Mouse (Mus musculus): ENCODE measurements around the gene Tigd4. TPM values are rescaled to one million over a fixed set of nuclear protein-coding genes. Genes with fewer than 3 reads are reported as not detected.
A peak's percentile ranks its signal among the peaks of the same experiment; 100 is the strongest.
"Not testable (repeated sequence)": the region's sequence is repeated elsewhere in the genome, so short reads cannot be mapped to it uniquely, and the experiment has no call there.

The Tigd4 gene
- not detected in 2 replicates for total RNA-seq (2017)

DNA sequence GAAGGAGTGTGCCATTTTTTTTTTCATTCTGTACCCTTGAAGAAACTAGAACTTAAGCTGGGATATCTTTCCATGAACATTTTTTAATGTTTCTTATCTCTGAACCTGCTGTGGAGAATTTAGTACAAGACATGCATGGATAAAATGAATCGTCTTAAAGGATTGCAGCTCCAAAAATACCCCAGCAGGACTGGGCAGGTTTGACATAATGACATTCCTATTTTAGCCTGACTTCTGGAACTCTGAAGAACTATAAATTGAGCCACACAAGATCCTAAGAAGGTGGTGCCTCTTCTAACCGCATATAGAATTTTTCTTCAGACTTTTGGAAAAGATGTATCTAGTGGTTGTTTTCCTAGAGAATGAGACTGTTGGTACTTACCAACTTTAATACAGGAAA, at the start of gene Tigd4:
Gene Tigd4 (plus strand): TSS at position 301 of the 400 bp plus-strand sequence.
- no peak for ATAC-seq (ENCODE audit: extremely low read depth, insufficient number of reproducible peaks, low FRiP score, poor library complexity, severe bottlenecking)

DNA sequence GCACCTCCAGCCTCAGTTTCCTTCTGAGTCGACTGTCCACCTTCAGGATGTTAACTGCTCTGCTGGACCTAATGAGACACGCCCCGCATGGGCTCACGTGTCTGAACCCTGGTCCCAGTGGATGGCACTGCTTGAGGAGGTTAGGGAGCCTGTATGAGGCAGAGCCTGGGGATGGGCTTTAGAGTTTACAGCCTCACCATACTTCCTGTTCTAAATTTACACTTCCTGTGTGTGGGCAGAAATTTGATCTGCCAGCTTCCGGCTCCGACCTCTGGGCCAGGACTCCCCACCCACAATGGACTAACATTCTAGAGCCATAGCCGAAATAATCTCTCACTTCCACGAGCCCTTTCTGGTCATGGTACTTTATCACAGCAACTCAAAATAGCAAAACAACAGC, 46.2 kb upstream of the Tigd4 start:
- ATAC-seq (ENCODE audit: extremely low read depth, insufficient number of reproducible peaks, low FRiP score, poor library complexity, severe bottlenecking): peak; percentile 64

DNA sequence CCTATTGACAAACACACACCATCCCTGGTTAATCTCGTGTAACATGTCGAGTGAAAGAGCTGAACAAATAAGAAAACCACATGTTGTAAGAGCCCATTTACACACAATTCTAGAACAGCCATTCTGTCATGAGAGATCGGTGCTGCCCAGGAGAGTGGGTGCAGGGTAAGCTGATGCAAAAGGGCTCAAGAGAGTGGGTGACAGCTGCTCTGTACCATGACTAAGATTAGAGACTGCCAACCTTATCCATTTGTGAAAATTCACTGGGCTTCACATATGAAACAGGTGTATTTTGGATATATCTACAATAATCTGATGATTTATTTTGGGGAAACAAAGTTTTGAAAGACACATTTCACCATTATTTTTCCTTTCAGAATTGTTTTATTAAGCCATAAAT, 37.6 kb upstream of the Tigd4 start:
- no peak for ATAC-seq (ENCODE audit: extremely low read depth, insufficient number of reproducible peaks, low FRiP score, poor library complexity, severe bottlenecking)

DNA sequence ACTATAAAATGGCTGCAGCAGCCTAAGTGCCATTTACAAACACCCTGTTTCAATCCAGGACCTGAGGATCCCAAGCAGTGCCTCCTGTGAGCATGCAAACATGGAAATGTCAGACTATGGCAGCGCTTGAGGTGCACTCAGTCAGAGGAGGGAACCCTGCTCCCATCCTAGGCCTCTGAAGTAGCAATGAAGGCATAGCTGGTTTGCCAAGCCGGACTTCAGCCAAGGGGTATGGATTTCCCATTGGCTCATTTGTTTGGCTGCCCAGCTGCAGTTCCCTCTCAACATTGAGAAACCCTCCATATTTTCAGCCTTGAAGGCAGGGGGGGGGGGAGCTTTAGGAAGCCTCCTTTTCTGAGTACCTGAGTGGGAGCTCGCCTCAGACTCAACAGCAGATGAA, 35.1 kb upstream of the Tigd4 start:
- ATAC-seq (ENCODE audit: extremely low read depth, insufficient number of reproducible peaks, low FRiP score, poor library complexity, severe bottlenecking): no peak

DNA sequence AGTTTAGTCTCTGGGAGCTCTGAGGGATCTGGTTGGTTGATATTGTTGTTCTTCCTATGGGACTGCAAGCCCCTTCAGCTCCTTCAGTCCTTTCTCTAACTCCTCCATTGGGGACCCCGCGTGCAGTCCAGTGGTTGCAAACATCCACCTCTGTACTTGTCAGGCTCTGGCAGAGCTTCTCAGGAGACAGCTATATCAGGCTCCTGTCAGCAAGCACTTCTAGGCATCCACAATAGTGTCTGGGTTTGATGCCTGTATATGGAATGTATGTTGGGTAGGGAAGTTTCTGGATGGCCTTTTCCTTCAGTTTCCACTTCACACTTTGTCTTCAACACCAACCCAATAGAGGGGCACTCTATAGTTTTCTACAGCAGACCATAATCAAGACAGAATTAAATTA, 30.5 kb upstream of the Tigd4 start:
- not testable (repeated sequence) for ATAC-seq (ENCODE audit: extremely low read depth, insufficient number of reproducible peaks, low FRiP score, poor library complexity, severe bottlenecking)

DNA sequence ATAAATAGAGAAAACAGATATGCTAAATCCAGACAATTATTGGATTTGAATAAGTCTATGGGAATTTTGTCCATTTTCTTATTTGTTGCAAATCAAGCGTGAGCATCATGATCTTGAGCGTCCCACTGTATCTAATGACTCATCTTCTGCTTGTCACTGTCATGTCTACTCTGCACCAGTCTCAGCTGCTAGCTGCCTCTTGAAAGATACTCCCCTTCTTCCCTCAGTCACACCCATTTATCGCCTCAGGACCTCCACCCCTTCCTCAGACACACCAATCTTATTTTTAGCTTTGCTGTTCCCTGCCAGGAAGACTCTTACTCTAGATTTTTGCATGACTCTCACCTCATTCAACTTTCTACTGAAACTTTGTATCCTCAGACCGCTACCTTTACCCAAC, 30.0 kb upstream of the Tigd4 start:
- no peak for ATAC-seq (ENCODE audit: extremely low read depth, insufficient number of reproducible peaks, low FRiP score, poor library complexity, severe bottlenecking)

DNA sequence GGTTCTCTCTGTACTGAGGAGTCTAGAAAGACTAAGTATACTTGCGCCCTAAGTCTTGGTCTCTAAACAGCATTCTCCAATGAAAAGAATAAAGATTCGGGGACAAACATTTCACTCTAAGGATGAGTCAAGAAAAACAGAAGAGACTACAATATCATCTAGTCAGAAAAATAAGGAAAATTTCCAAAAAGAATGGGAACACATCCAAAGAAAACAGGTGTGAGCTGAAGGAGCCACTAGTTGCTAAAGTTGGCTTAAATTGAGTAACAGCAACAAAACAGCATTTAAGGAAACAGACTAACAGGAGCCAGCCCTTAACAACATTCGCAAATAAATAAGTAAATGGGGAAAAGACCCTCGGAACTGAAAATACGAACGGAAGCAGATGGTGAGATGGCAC, 24.8 kb upstream of the Tigd4 start:
- ATAC-seq (ENCODE audit: extremely low read depth, insufficient number of reproducible peaks, low FRiP score, poor library complexity, severe bottlenecking): no peak

DNA sequence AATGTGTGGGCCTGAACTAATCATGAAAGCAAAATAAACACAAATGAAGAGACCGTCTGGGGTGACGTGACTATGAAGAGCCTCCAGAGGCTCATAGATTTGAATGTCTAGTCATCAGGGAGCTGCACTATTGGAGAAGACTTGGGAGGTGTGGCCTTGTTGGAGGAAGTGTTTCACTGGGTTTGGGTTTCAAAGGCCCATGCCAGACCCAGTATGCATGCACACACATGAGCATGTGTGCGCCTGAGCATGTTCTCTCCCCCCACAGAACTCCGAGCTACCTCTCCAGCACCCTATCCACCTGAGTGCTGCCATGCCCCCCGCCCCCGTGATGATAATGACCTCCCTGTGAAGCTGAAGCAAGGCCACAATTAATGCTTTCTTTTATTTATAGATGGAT, 23.8 kb upstream of the Tigd4 start:
- ATAC-seq (ENCODE audit: extremely low read depth, insufficient number of reproducible peaks, low FRiP score, poor library complexity, severe bottlenecking): peak; percentile 39; the same call in 1 of the 2 replicates

DNA sequence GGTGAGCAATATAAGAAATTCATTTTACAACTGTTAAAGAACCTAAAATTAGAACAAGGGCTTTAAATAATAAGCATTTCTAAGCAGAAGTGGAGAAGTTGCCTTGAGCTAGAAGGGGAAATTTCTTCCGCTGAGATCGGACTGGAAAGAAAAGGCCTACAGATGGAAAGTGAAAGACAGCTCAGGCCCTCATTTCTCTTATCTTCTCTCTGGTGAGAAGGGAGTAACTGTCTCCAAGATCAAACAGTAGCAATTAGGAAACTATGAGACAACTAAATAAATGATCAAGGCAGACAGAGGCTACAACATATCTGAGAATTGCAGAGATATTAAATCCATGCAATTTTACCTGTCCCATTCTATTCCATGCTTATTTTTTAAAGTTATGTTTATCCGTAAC, 22.9 kb upstream of the Tigd4 start:
- no peak for ATAC-seq (ENCODE audit: extremely low read depth, insufficient number of reproducible peaks, low FRiP score, poor library complexity, severe bottlenecking)

DNA sequence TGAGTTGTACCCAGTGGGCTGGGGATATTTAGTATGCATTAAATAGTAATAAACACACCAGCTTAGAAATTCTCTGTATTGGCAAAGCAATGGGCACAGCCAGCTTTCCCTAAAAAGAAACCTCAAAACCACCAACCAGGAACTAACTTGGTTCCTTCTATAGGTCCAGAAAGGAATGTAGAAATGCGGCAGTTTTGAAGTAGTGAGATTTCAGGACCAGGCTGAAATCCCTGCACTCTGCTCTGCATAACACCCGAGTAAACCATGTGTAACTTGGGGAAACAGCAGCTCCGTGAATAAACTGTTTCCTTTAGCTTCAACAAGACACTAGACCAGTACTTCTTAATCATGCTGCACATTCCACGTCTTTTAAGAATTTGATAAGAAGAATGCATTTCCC, 12.7 kb upstream of the Tigd4 start:
- no peak for ATAC-seq (ENCODE audit: extremely low read depth, insufficient number of reproducible peaks, low FRiP score, poor library complexity, severe bottlenecking)

DNA sequence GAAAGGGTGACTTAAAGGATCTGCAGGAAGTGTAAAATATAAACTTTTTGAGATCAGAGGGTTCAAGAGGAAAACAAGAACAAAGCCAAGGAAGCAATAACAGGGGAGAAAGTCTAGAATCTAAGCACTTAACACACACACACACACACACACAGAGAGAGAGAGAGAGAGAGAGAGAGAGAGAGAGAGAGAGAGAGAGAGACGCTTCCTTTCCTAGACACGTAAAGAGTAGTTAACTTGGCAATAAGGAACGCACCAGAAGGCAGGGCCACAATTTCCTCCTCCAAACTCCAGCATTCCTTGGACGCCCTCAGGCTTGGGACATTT, 11.7 kb upstream of the Tigd4 start:
- ATAC-seq (ENCODE audit: extremely low read depth, insufficient number of reproducible peaks, low FRiP score, poor library complexity, severe bottlenecking): no peak

DNA sequence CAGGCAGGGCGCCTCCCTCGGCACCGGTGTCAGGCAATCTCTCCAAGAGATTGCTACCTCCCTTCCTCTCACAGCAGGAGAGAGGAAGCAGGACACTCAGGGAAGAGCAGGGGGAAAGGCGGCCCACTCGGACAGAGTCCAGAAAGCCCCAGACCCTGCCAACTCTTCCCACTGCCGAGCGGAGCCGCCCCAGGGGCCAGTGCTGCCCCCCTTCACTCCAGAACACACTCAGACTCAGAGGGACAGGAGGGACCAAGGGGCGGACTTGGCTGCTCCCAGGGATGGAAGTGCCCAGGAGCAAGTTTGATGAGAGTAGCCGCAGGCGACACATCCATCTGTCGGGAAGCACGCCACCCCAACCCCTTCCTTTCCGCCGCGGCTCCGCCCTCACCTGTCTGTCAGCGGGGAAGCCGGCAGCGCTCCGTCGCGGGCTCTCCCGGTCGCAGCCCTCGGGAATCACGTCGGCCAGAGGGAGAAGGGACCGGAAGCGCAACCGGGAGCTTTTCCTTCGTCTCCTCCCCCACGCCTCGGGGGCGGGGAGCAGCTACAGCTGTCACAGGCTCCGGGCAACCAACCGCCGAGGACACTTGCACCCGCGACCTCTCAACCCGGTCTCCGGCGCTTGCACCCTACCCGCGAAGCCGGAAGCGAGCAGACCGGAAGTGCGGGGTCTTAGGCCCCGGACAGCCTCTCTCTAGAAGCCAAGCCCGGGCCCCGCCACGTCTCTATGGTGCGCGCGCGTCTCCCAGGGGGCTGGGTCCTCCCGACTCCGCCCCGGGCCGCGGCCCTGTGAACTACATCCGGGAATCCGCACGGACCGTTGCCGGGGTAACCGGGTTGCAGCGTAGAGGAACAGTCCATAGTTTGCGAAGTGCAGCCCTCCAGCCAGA, 11.1 kb upstream of the Tigd4 start, which contains the start of gene Arfip1:
Gene Arfip1 (minus strand): TSS at position 603 of the 890 bp plus-strand sequence.
- ATAC-seq (ENCODE audit: extremely low read depth, insufficient number of reproducible peaks, low FRiP score, poor library complexity, severe bottlenecking): peak; percentile 88

DNA sequence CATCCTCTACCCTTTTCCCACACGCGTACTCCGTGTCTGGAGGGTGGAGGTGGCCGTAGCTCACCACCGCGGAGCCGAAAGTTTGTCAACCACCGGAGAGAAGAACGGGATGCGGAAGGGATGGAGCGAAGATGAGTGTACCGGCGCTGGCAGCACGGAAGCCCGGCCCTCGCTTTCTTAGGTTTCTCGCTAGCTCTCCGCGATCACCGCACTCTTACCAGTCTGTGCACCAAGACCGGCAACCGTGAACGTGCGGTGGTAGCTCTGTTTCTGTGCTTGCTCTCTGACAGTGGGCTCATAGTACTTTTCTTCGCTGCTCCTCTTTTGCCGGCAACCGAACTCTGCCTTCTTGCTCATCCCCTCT, 10.5 kb upstream of the Tigd4 start:
- no peak for ATAC-seq (ENCODE audit: extremely low read depth, insufficient number of reproducible peaks, low FRiP score, poor library complexity, severe bottlenecking)

DNA sequence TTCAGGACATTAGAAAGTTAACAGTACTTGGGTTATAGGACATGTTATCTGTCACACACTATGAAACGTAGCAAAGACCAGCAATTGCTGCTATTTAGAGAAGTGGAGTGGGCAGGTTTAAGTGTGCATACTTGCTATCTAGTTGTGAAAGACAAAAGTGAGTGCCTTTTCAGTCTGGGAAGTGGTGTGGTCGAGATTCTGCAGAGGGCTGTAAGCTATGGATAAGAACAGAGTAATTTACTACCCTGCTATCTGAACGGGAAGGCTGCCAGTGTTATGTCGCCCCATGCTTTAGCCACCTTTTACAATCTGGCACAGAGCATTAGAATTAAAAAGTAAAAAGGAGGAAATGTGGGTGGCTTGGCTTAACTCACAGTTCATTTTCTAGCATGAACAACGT, 6.6 kb upstream of the Tigd4 start:
- no peak for ATAC-seq (ENCODE audit: extremely low read depth, insufficient number of reproducible peaks, low FRiP score, poor library complexity, severe bottlenecking)

DNA sequence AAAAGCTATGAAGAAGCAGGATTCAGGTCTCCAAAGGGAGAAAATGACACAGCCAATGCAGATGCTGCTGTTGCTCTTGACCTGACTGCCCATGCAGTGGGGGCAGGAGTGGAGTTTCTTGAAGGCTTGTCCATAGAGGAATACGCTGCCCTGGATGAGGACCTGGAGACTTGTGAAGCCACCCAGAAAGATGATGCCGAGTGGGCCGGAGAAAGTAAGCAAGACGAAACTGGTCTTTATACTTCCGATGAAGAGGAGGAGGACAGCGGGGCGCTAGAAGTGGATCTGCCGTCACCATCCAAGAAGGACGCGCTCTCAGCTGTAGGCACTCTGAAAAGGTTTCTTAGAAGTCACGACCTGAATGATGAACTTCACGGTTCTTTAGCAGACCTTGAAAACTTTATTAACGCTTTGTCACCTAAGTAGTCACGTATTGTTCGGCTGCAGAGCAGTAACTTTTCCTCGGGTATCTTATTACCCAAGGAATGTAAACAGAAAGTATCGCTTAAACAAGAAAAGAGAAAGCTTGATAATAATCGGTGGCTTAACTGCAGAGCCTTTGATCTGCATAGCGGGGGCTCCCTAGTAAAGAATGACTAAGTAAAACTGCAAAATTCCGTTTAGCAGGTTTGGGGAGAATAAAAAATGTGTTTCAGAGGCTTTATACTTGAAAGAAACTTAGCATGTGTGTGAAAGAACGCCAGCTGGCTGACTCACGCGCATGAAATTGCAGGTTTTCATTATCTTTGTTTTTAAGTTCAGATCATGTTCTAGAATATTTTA, 1.7 kb downstream of the Tigd4 start:
- ATAC-seq (ENCODE audit: extremely low read depth, insufficient number of reproducible peaks, low FRiP score, poor library complexity, severe bottlenecking): no peak

DNA sequence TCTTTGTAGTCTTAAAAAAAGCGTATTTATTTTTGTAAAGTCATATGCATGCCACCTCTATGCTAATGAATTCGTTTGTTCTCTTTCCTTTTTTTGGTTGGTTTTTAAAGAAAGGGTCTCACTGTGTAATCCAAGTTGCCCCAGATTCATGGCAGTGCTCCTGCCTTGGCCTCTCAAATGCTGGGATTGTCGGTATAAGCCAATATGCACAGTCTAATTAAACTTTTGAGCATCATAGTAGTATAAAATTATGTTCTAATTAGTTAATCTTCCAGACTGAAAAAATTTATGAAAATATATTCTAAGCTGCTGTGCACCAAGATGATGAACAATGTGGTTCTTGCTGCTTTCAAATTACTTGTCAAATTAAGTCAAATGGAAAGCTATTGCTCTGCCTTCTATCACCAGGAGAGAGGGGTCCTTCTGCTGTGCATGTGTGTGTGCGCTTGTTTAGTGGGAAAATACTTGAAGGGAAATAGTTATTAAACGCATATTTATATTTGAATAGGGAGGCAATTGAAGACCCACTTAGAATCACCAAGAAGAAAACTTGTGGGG, 2.4 kb downstream of the Tigd4 start:
- no peak for ATAC-seq (ENCODE audit: extremely low read depth, insufficient number of reproducible peaks, low FRiP score, poor library complexity, severe bottlenecking)

DNA sequence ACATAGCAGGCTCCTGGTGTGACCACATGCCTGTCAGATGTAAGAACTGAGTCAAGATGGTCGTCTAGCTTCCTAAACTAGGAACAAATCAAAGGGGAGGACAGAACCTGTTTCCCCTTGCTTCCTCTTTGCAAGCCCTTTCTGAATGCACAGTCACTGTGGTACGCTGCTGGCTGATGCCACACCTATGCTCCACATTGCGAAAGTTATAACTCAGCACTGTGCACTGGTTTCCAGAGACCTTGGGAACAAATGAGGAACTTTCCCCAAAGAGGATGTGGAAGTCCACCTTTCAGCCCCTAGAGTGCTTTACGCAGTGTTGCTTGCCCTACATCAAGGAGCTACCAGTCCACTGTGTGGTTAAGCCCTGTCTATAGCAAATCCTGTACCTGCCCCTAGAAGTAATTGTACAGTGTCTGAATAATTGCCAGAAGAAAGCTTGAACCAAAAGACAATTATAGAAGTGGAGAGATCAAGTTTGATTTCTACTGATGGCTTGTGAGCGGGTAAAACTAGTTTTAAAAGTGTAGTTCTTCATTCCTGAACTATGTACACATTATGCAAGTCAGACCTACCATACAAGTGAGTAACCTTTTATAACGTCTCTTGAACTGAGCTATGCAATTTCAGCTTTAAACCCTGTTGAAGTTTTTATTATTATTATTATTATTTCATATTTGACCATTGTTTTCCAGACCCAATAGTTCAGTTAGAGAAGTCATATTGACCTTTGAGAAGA, 4.8 kb downstream of the Tigd4 start:
- peak; percentile 98 for ATAC-seq (ENCODE audit: extremely low read depth, insufficient number of reproducible peaks, low FRiP score, poor library complexity, severe bottlenecking)

DNA sequence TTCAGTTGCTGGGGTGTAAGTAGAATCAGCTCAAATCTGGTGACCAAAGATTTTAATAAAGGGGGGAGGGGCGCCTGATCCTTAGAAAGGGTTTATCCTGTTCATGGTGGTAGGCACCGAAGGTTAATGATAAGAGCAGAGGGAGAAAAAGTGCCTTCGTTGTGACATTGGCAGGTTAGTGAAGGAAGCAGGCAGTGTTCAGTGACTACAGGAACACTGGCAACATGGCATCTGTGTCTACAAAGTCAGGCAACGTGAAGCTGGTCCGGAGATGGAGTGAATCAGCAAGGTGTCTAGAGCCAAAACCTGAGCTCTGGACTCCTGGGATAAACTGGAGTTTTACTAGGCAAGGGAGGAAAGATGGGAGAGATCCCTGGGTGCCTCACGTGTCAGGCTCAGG, 5.4 kb downstream of the Tigd4 start:
- ATAC-seq (ENCODE audit: extremely low read depth, insufficient number of reproducible peaks, low FRiP score, poor library complexity, severe bottlenecking): no peak

DNA sequence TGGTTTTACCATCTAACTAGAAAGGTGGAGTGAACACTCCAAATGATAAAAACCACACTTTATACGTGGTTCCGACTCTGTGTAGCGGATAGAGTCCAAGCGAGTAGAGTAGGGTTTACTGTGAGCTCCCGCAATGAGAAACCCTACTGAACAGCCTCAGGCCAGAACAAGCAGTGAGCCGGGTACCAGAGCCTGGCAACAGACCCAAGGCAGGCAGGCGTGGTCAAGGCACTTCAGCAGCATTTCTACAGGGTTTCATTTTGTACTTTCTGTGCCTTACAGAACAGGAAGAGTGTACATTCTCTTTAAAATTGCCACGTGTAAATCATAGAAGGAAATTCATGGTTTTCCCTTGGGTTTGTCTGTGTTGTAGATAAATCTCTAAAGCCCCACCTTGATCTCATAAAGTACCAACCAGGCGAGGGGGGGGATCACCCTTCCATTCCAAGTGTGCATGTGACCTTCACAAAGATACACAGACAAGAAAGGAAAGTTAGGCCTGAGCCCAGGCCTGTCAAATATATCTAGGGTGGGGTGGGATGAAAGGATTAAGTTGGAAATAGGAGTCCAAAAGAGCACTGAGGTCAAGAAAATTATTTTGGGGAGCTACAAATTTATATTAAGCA, 8.6 kb downstream of the Tigd4 start:
- no peak for ATAC-seq (ENCODE audit: extremely low read depth, insufficient number of reproducible peaks, low FRiP score, poor library complexity, severe bottlenecking)
